Mouse (Mus musculus) hindbrain, embryonic 10.5 days (tissue): ENCODE data around the gene Npw. TPM values are rescaled to one million over a fixed set of nuclear protein-coding genes. Genes with fewer than 3 reads are reported as not detected.

ENCODE experiments used
- DNase-seq: peaks from one replicate; pipeline ENCODE4 v3.0.0-alpha.2; 2017; ENCODE audit warnings: low spot score
- H3K27ac ChIP-seq: fragments of 300-500 bp; sonication (generic); 2 replicates; pipeline ENCODE4 v1.5.1; 2016; ENCODE audit warnings: mild to moderate bottlenecking, moderate library complexity
- H3K27me3 ChIP-seq: fragments of 300-500 bp; sonication (generic); 2 replicates; pipeline ENCODE4 v1.6.1; 2016; ENCODE audit warnings: mild to moderate bottlenecking; ENCODE audit not compliant: poor library complexity, insufficient read depth, severe bottlenecking
- H3K36me3 ChIP-seq: fragments of 300-500 bp; sonication (generic); 2 replicates; pipeline ENCODE4 v1.6.1; 2016; ENCODE audit warnings: mild to moderate bottlenecking, moderate library complexity
- H3K4me1 ChIP-seq: fragments of 300-500 bp; sonication (generic); replicated peaks from 2 replicates; pipeline ENCODE4 v1.6.1; 2016; ENCODE audit warnings: mild to moderate bottlenecking
- H3K4me3 ChIP-seq: fragments of 300-500 bp; sonication (generic); 2 replicates; pipeline ENCODE4 v1.5.1; 2016; ENCODE audit warnings: mild to moderate bottlenecking, moderate library complexity
- H3K9me3 ChIP-seq: fragments of 300-500 bp; sonication (generic); 2 replicates; pipeline ENCODE4 v1.6.1; 2016; ENCODE audit warnings: mild to moderate bottlenecking, moderate library complexity
- WGBS: fragments of 180-500 bp; shearing (Covaris S2); methylation state at CpG from one replicate; pipeline ENCODE4 v1.1.7; 2016; 5-methylcytosine and 5-hydroxymethylcytosine counted together
- polyA plus RNA-seq: library from polyadenylated mRNA; unstranded; fragments of >200 nt; fragmentation: Nextera tagmentation; extraction: Ambion mirVana; gene quantifications from 2 replicates; pipeline ENCODE4 v1.2.1, GENCODE M21; 2016

Npw gene
- polyA plus RNA-seq, 1 experiment from 2014 or later: not detected

- Histone ChIP-seq H3K27ac (peak overlapping the region; percentile 83), H3K36me3 (peaks cover 7% of the 10 kb centered on the region), H3K4me3 (peak overlapping the region; percentile 9; the same call in 1 of the 2 replicates), H3K4me1 (peaks cover 62% of the 10 kb centered on the region), H3K9me3 (no peaks in the 10 kb centered on the region), H3K27me3 (peaks cover 27% of the 10 kb centered on the region)
- WGBS: 77% methylated on average over 9 of the region's 9 CpGs
- DNase-seq: no peak
Measured at GRCm38 (mm10) chr17:24644875-24645721, 13.2 kb downstream of the Npw start.

- WGBS: 45% methylated on average over 7 of the region's 7 CpGs
- Histone ChIP-seq H3K27me3 (peaks cover 18% of the 10 kb centered on the region), H3K4me3 (no peak overlapping the region), H3K27ac (peak overlapping the region; percentile 83), H3K4me1 (peaks cover 57% of the 10 kb centered on the region), H3K9me3 (no peaks in the 10 kb centered on the region), H3K36me3 (peaks cover 13% of the 10 kb centered on the region)
- DNase-seq: no peak
Measured at GRCm38 (mm10) chr17:24644030-24644715, 14.1 kb downstream of the Npw start.

GRCm38 (mm10) chr17:24642791-24643343 is 15.4 kb downstream of the Npw start:
- Histone ChIP-seq H3K36me3 (peaks cover 25% of the 10 kb centered on the region), H3K27ac (no peak overlapping the region; the same call in 1 of the 2 replicates), H3K27me3 (peaks cover 5% of the 10 kb centered on the region; the same call in 1 of the 2 replicates), H3K4me1 (peaks cover 61% of the 10 kb centered on the region), H3K4me3 (no peak overlapping the region), H3K9me3 (no peaks in the 10 kb centered on the region)
- DNase-seq: no peak
- 63% methylated on average over 6 of the region's 6 CpGs for WGBS

GRCm38 (mm10) chr17:24641944-24642343 is 16.3 kb downstream of the Npw start:
- Histone ChIP-seq H3K4me3 (no peak overlapping the region), H3K4me1 (peaks cover 63% of the 10 kb centered on the region), H3K9me3 (no peaks in the 10 kb centered on the region), H3K36me3 (peaks cover 25% of the 10 kb centered on the region), H3K27ac (no peak overlapping the region), H3K27me3 (no peaks in the 10 kb centered on the region)
- 90% methylated on average over 14 of the region's 14 CpGs for WGBS
- DNase-seq: no peak

GRCm38 (mm10) chr17:24640581-24640980 is 17.7 kb downstream of the Npw start:
- 96% methylated on average over 15 of the region's 15 CpGs for WGBS
- Histone ChIP-seq H3K9me3 (no peaks in the 10 kb centered on the region), H3K27me3 (no peaks in the 10 kb centered on the region), H3K27ac (peak overlapping the region; percentile 77; the same call in 1 of the 2 replicates), H3K4me3 (no peak overlapping the region), H3K4me1 (peaks cover 61% of the 10 kb centered on the region), H3K36me3 (peaks cover 27% of the 10 kb centered on the region)
- no peak for DNase-seq

- no peak for DNase-seq
- Histone ChIP-seq H3K36me3 (peaks cover 32% of the 10 kb centered on the region), H3K9me3 (no peaks in the 10 kb centered on the region), H3K27ac (peak overlapping the region; percentile 77), H3K4me3 (no peak overlapping the region), H3K4me1 (peaks cover 57% of the 10 kb centered on the region), H3K27me3 (no peaks in the 10 kb centered on the region)
- 91% methylated on average over 7 of the region's 7 CpGs for WGBS
Measured at GRCm38 (mm10) chr17:24640119-24640518, 18.1 kb downstream of the Npw start.

- H3K4me3 ChIP-seq: no peak overlapping the region
- no peaks in the 10 kb centered on the region for H3K9me3 ChIP-seq
- H3K4me1 ChIP-seq: peaks cover 51% of the 10 kb centered on the region
Measured at GRCm38 (mm10) chr17:24639571-24639988, 18.7 kb downstream of the Npw start.

GRCm38 (mm10) chr17:24638840-24639239 is 19.4 kb downstream of the Npw start:
- Histone ChIP-seq H3K27ac (peak overlapping the region; percentile 72), H3K36me3 (peaks cover 37% of the 10 kb centered on the region), H3K9me3 (no peaks in the 10 kb centered on the region), H3K4me3 (no peak overlapping the region), H3K4me1 (peaks cover 44% of the 10 kb centered on the region), H3K27me3 (no peaks in the 10 kb centered on the region)
- 67% methylated on average over 9 of the region's 9 CpGs for WGBS
- no peak for DNase-seq

More at GRCm38 (mm10) chr17:24639571-24639988, 18.7 kb downstream of the Npw start:
- DNase-seq: peak; percentile 45
- H3K27ac ChIP-seq: peak overlapping the region; percentile 77
- 69% methylated on average over 5 of the region's 5 CpGs for WGBS
- no peaks in the 10 kb centered on the region for H3K27me3 ChIP-seq
- H3K36me3 ChIP-seq: peaks cover 37% of the 10 kb centered on the region

GRCm38 (mm10) chr17:24638214-24638613 is 20.0 kb downstream of the Npw start:
- Histone ChIP-seq H3K4me1 (peaks cover 43% of the 10 kb centered on the region), H3K27ac (peak overlapping the region; percentile 72), H3K27me3 (no peaks in the 10 kb centered on the region), H3K9me3 (no peaks in the 10 kb centered on the region), H3K4me3 (no peak overlapping the region), H3K36me3 (peaks cover 37% of the 10 kb centered on the region)
- 88% methylated on average over 4 of the region's 4 CpGs for WGBS
- no peak for DNase-seq

GRCm38 (mm10) chr17:24636781-24637481 is 21.3 kb downstream of the Npw start:
- WGBS: 53% methylated on average over 5 of the region's 5 CpGs

GRCm38 (mm10) chr17:24635694-24636093 is 22.6 kb downstream of the Npw start:
- Histone ChIP-seq H3K27ac (no peak overlapping the region), H3K4me3 (no peak overlapping the region), H3K9me3 (no peaks in the 10 kb centered on the region), H3K4me1 (peaks cover 46% of the 10 kb centered on the region), H3K36me3 (peaks cover 37% of the 10 kb centered on the region), H3K27me3 (no peaks in the 10 kb centered on the region)
- 94% methylated on average over 5 of the region's 5 CpGs for WGBS
- DNase-seq: no peak

More at GRCm38 (mm10) chr17:24636781-24637481, 21.3 kb downstream of the Npw start:
- H3K4me3 ChIP-seq: no peak overlapping the region
- no peak overlapping the region for H3K27ac ChIP-seq
- H3K27me3 ChIP-seq: no peaks in the 10 kb centered on the region
- peaks cover 37% of the 10 kb centered on the region for H3K36me3 ChIP-seq
- no peak for DNase-seq
- no peaks in the 10 kb centered on the region for H3K9me3 ChIP-seq
- peaks cover 40% of the 10 kb centered on the region for H3K4me1 ChIP-seq

GRCm38 (mm10) chr17:24635024-24635423 is 23.2 kb downstream of the Npw start:
- no peak overlapping the region for H3K27ac ChIP-seq
- DNase-seq: no peak
- H3K4me3 ChIP-seq: no peak overlapping the region
- 91% methylated on average over 4 of the region's 4 CpGs for WGBS
- H3K9me3 ChIP-seq: no peaks in the 10 kb centered on the region
- H3K27me3 ChIP-seq: no peaks in the 10 kb centered on the region
- peaks cover 46% of the 10 kb centered on the region for H3K4me1 ChIP-seq
- peaks cover 39% of the 10 kb centered on the region for H3K36me3 ChIP-seq
